In genomic region chr3:95932157-95932556, GRCm38 (mm10) we compare ENCODE assay signal across 11 mouse cellular contexts. TPM values are rescaled to one million over a fixed set of nuclear protein-coding genes. Genes with fewer than 3 reads are reported as not detected.
A peak's percentile ranks its signal among the peaks of the same experiment; 100 is the strongest.
DNase-seq lines count a peak whose midpoint lies in the region; ATAC-seq and TF ChIP-seq lines count a peak whose summit lies in the region.
"Had no signal": no experiment of that assay in that cellular context is flagged by ENCODE, and none has a peak within 500 bp of the region (broad histone marks: within the 10 kb centered on the region; RNA-seq: fewer than 3 reads in every experiment).

No protein-coding gene starts in this region.

- TF ChIP-seq CTCF in lung, embryonic 14.5 days (IDR thresholded peaks at IDR 0.05; ENCODE audit: low read depth) = peak; percentile 30
- peak in 2 of 3 experiments; percentile 30 to 34; a peak in 3 of 6 replicates for TF ChIP-seq CTCF in MEL (IDR thresholded peaks at IDR 0.05 in 2 of 3, conservative IDR thresholded peaks at IDR 0.05 in 1 of 3; ENCODE audit: control insufficient read depth in 1 of 3, insufficient read depth in 1 of 3, low read depth in 2 of 3, low read length in 3 of 3, poor library complexity in 1 of 3, severe bottlenecking in 1 of 3)

- H3K27ac ChIP-seq in heart, embryonic 10.5 days = no peak overlapping the region
- no peak overlapping the region for H3K27ac ChIP-seq in lung, embryonic 14.5 days (ENCODE audit: low read depth)
- no peak overlapping the region for H3K27ac ChIP-seq in MEL (ENCODE audit: control insufficient read depth, low read depth, low read length)
- no peak overlapping the region for H3K27ac ChIP-seq in limb, embryonic 13.5 days
- H3K27ac ChIP-seq: lung, embryonic 15.5 days had no signal

- no peak for DNase-seq in heart, embryonic 10.5 days (ENCODE audit: low spot score)
- no peak for DNase-seq in heart, postnatal 14 days
- no peak for DNase-seq in lung, embryonic 14.5 days
- DNase-seq in lung, adult 18-20 months = no peak
- peak; percentile 58 for DNase-seq in MEL (ENCODE audit: low read depth, low spot score)
- no peak for DNase-seq in urinary bladder, postnatal 36 days (ENCODE audit: low spot score in 2 of 2)
- DNase-seq: adrenal gland, adult 8-10 months; cerebellum, postnatal 14 days had no signal

- no peak; a peak in 1 of 4 replicates for TF ChIP-seq POLR2A in MEL (IDR thresholded peaks at IDR 0.05; ENCODE audit: control insufficient read depth in 1 of 2, insufficient read depth in 1 of 2, low read depth in 1 of 2, low read length in 2 of 2, poor library complexity in 1 of 2)

- H3K27me3 ChIP-seq in heart, embryonic 10.5 days (ENCODE audit: insufficient read depth, poor library complexity, severe bottlenecking) = no peaks in the 10 kb centered on the region
- no peaks in the 10 kb centered on the region for H3K27me3 ChIP-seq in lung, embryonic 14.5 days (ENCODE audit: insufficient read depth, low read length)
- H3K27me3 ChIP-seq in MEL (ENCODE audit: control insufficient read depth in 1 of 2, insufficient read depth in 2 of 2, low read length in 2 of 2) = no peaks in the 10 kb centered on the region
- H3K27me3 ChIP-seq in limb, embryonic 13.5 days = no peaks in the 10 kb centered on the region
- H3K27me3 ChIP-seq: lung, embryonic 15.5 days had no signal

- 80% methylated on average over 1 of the region's 1 CpGs for WGBS in heart, embryonic 10.5 days
- WGBS in lung, embryonic 14.5 days = 70% methylated on average over 1 of the region's 1 CpGs
- 56% methylated on average over 1 of the region's 1 CpGs for WGBS in limb, embryonic 13.5 days

- H3K9ac ChIP-seq in lung, embryonic 14.5 days = no peak overlapping the region
- no peak overlapping the region for H3K9ac ChIP-seq in MEL (ENCODE audit: control insufficient read depth, low read depth, low read length, poor library complexity, severe bottlenecking)
- H3K9ac ChIP-seq in limb, embryonic 13.5 days = no peak overlapping the region
- H3K9ac ChIP-seq: lung, embryonic 15.5 days had no signal

- intact Hi-C loops in heart, postnatal 14 days (cut with DNase I) = no loop called here

- 0 out of 2 replicates have a peak overlapping the region, but pooled peaks have one; percentile 0 for H3K4me3 ChIP-seq in heart, embryonic 10.5 days
- H3K4me3 ChIP-seq in lung, embryonic 14.5 days (ENCODE audit: low read depth, low read length) = no peak overlapping the region
- H3K4me3 ChIP-seq in MEL (ENCODE audit: control insufficient read depth in 1 of 2, insufficient read depth in 1 of 2, low read depth in 2 of 2, low read length in 2 of 2) = no peak overlapping the region
- no peak overlapping the region for H3K4me3 ChIP-seq in limb, embryonic 13.5 days
- H3K4me3 ChIP-seq: lung, embryonic 15.5 days had no signal

- no peaks in the 10 kb centered on the region for H3K9me3 ChIP-seq in heart, embryonic 10.5 days
- H3K9me3 ChIP-seq in lung, embryonic 14.5 days (ENCODE audit: low read depth, low read length) = no peaks in the 10 kb centered on the region
- H3K9me3 ChIP-seq in MEL (replicated peaks; ENCODE audit: insufficient read depth, low read length) = no peaks in the 10 kb centered on the region
- H3K9me3 ChIP-seq in limb, embryonic 13.5 days = no peaks in the 10 kb centered on the region
- H3K9me3 ChIP-seq: lung, embryonic 15.5 days had no signal

- ATAC-seq in lung, embryonic 14.5 days (ENCODE audit: insufficient read depth) = no peak
- no peak for ATAC-seq in limb, embryonic 13.5 days (ENCODE audit: low FRiP score, low read depth)

- peaks cover 37% of the 10 kb centered on the region for H3K36me3 ChIP-seq in heart, embryonic 10.5 days
- peaks cover 30% of the 10 kb centered on the region for H3K36me3 ChIP-seq in lung, embryonic 14.5 days (ENCODE audit: insufficient read depth)
- H3K36me3 ChIP-seq in MEL (ENCODE audit: control insufficient read depth in 1 of 2, insufficient read depth in 2 of 2, low read length in 2 of 2) = peaks cover 21 to 41% of the 10 kb centered on the region in 2 experiments
- peaks cover 33% of the 10 kb centered on the region for H3K36me3 ChIP-seq in limb, embryonic 13.5 days

- TF ChIP-seq RAD21 in MEL (IDR thresholded peaks at IDR 0.05; ENCODE audit: low read depth, low read length) = no peak

- no peak for TF ChIP-seq EP300 in MEL (IDR thresholded peaks at IDR 0.05; ENCODE audit: low read depth in 1 of 2, low read length in 2 of 2)

- peaks cover 15% of the 10 kb centered on the region for H3K4me1 ChIP-seq in heart, embryonic 10.5 days
- H3K4me1 ChIP-seq in lung, embryonic 14.5 days (ENCODE audit: insufficient read depth) = no peaks in the 10 kb centered on the region
- peaks cover 12 to 33% of the 10 kb centered on the region in 2 experiments for H3K4me1 ChIP-seq in MEL (ENCODE audit: control insufficient read depth in 1 of 2, insufficient read depth in 2 of 2, low read length in 2 of 2)
- H3K4me1 ChIP-seq in limb, embryonic 13.5 days = peaks cover 12% of the 10 kb centered on the region

- no peak overlapping the region for H3K4me2 ChIP-seq in lung, embryonic 14.5 days
- peak overlapping the region; percentile 4; the same call in 1 of the 2 replicates for H3K4me2 ChIP-seq in limb, embryonic 13.5 days (replicated peaks)
- H3K4me2 ChIP-seq: lung, embryonic 15.5 days had no signal

- H3K79me2 ChIP-seq in MEL (ENCODE audit: control insufficient read depth, insufficient read depth, low read length, poor library complexity) = peaks cover 49% of the 10 kb centered on the region

TF ChIP-seq in MEL, 35 proteins besides CTCF, POLR2A, EP300 and RAD21:
- TF ChIP-seq E2F4 (IDR thresholded peaks at IDR 0.05; ENCODE audit: borderline replicate concordance, low read depth, low read length) (no peak), CHD1 (IDR thresholded peaks at IDR 0.05; ENCODE audit: low read depth, low read length) (0 out of 2 replicates have a peak, but pooled peaks have one; percentile 26)

RNA-seq across cellular contexts. Expression of gene Anp32e, which starts 3.1 kb away (rescaled TPM):
- 209 and 212 TPM in 2 replicates for polyA plus RNA-seq in heart, embryonic 10.5 days (2016; fragmentation: Nextera tagmentation; extraction: Ambion mirVana)
- 10 to 100 TPM; 72.7 to 86.1 TPM for total RNA-seq in heart, postnatal 14 days (2021)
- polyA plus RNA-seq in lung, embryonic 14.5 days (2014; fragmentation: Nextera tagmentation; extraction: Ambion mirVana) = 80.5 and 84.0 TPM in 2 replicates
- total RNA-seq in MEL (2012; rRNA removed) = 159 and 197 TPM in 2 replicates
- polyA plus RNA-seq in MEL (2012; ENCODE audit: insufficient read depth in 1 of 2, insufficient read length in 2 of 2, low read depth in 1 of 2, low replicate concordance in 2 of 2, missing spikeins in 1 of 2) = 100 to 1,000 TPM; 412 to 748 TPM
- 231 and 249 TPM in 2 replicates for polyA plus RNA-seq in limb, embryonic 13.5 days (2015; fragmentation: Nextera tagmentation; extraction: Ambion mirVana)

RNA-seq across cellular contexts. Expression of gene Car14, which starts 27.7 kb away (rescaled TPM):
- polyA plus RNA-seq in heart, embryonic 10.5 days (2016; fragmentation: Nextera tagmentation; extraction: Ambion mirVana) = 47.2 and 68.0 TPM in 2 replicates
- total RNA-seq in heart, postnatal 14 days (2021) = 100 to 1,000 TPM; 153 to 157 TPM
- 10.4 and 12.5 TPM in 2 replicates for polyA plus RNA-seq in lung, embryonic 14.5 days (2014; fragmentation: Nextera tagmentation; extraction: Ambion mirVana)
- 0.15 TPM in 1 of 2 replicates, not detected in the other for total RNA-seq in MEL (2012; rRNA removed)
- under 1 TPM in 1 of 2 experiments, not detected in 1; 0.38 TPM for polyA plus RNA-seq in MEL (2012; ENCODE audit: insufficient read depth in 1 of 2, insufficient read length in 2 of 2, low read depth in 1 of 2, low replicate concordance in 2 of 2, missing spikeins in 1 of 2)
- polyA plus RNA-seq in limb, embryonic 13.5 days (2015; fragmentation: Nextera tagmentation; extraction: Ambion mirVana) = 36.8 and 37.0 TPM in 2 replicates
- total RNA-seq: granulocyte monocyte progenitor cell, adult 5-6 weeks had no signal

RNA-seq across cellular contexts. Expression of gene Aph1a, which starts 38.4 kb away (rescaled TPM):
- polyA plus RNA-seq in heart, embryonic 10.5 days (2016; fragmentation: Nextera tagmentation; extraction: Ambion mirVana) = 30.4 and 39.4 TPM in 2 replicates
- total RNA-seq in heart, postnatal 14 days (2021) = 100 to 1,000 TPM; 113 to 114 TPM
- polyA plus RNA-seq in lung, embryonic 14.5 days (2014; fragmentation: Nextera tagmentation; extraction: Ambion mirVana) = 44.5 and 47.9 TPM in 2 replicates
- 110 and 127 TPM in 2 replicates for total RNA-seq in MEL (2012; rRNA removed)
- 100 to 1,000 TPM in 1 of 2 experiments, not detected in 1; 170 TPM for polyA plus RNA-seq in MEL (2012; ENCODE audit: insufficient read depth in 1 of 2, insufficient read length in 2 of 2, low read depth in 1 of 2, low replicate concordance in 2 of 2, missing spikeins in 1 of 2)
- polyA plus RNA-seq in limb, embryonic 13.5 days (2015; fragmentation: Nextera tagmentation; extraction: Ambion mirVana) = 30.2 and 30.9 TPM in 2 replicates

RNA-seq across cellular contexts. Expression of gene BC028528, which starts 40.4 kb away (rescaled TPM):
- polyA plus RNA-seq in heart, embryonic 10.5 days (2016; fragmentation: Nextera tagmentation; extraction: Ambion mirVana) = 18.5 and 26.4 TPM in 2 replicates
- 10 to 100 TPM; 24.0 to 24.6 TPM for total RNA-seq in heart, postnatal 14 days (2021)
- polyA plus RNA-seq in lung, embryonic 14.5 days (2014; fragmentation: Nextera tagmentation; extraction: Ambion mirVana) = 51.4 and 55.4 TPM in 2 replicates
- total RNA-seq in MEL (2012; rRNA removed) = 7.4 and 12.2 TPM in 2 replicates
- 10 to 100 TPM in 1 of 2 experiments, not detected in 1; 13.6 TPM for polyA plus RNA-seq in MEL (2012; ENCODE audit: insufficient read depth in 1 of 2, insufficient read length in 2 of 2, low read depth in 1 of 2, low replicate concordance in 2 of 2, missing spikeins in 1 of 2)
- polyA plus RNA-seq in limb, embryonic 13.5 days (2015; fragmentation: Nextera tagmentation; extraction: Ambion mirVana) = 14.5 and 16.1 TPM in 2 replicates

RNA-seq across cellular contexts. Expression of gene Ciart, which starts 50.1 kb away (rescaled TPM):
- 6.0 and 10.7 TPM in 2 replicates for polyA plus RNA-seq in heart, embryonic 10.5 days (2016; fragmentation: Nextera tagmentation; extraction: Ambion mirVana)
- 1 to 10 TPM; 2.8 to 3.0 TPM for total RNA-seq in heart, postnatal 14 days (2021)
- 5.3 and 6.4 TPM in 2 replicates for polyA plus RNA-seq in lung, embryonic 14.5 days (2014; fragmentation: Nextera tagmentation; extraction: Ambion mirVana)
- 4.9 and 18.5 TPM in 2 replicates for total RNA-seq in MEL (2012; rRNA removed)
- 10 to 100 TPM in 1 of 2 experiments, not detected in 1; 23.8 TPM for polyA plus RNA-seq in MEL (2012; ENCODE audit: insufficient read depth in 1 of 2, insufficient read length in 2 of 2, low read depth in 1 of 2, low replicate concordance in 2 of 2, missing spikeins in 1 of 2)
- 9.7 and 10.2 TPM in 2 replicates for polyA plus RNA-seq in limb, embryonic 13.5 days (2015; fragmentation: Nextera tagmentation; extraction: Ambion mirVana)
